Mouse (Mus musculus): ENCODE measurements at regions not wholly inside any gene's neighbourhood (a gene's known extent, or its start where the extent isn't known, plus 50 kb on each side); places are given as distances from the start of the nearest gene placed in this dataset.

GRCm38 (mm10) chr16:54279275-54279674, 1018.5 kb downstream of the Zpld1 start:
- no peak for DNase-seq (ENCODE audit: extremely low spot score in 1 of 2, low spot score in 1 of 2)

DNA sequence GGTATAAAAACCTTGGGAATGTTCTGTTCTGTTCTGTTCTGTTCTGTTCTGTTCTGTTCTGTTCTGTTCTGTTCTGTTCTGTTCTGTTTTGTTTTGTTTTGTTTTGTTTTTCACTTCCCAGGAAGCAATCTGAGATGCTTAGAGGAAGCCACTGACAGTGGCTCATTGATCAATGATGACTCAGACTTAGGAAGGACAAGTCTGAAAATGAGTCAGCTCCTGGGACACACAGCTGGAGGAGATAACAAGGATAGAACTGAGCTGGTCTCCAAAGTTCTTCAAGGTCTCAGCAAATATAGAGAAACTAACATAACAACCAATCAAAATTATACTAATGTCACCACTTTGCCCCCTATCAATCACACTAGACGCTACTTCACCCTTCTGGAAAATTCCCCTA, 1033.9 kb downstream of the Zpld1 start:
- no peak for DNase-seq (ENCODE audit: extremely low spot score in 1 of 2, low spot score in 1 of 2)

- no peak for DNase-seq (ENCODE audit: extremely low spot score in 1 of 2, low spot score in 1 of 2)
Observed at GRCm38 (mm10) chr16:54259260-54259659, 1038.5 kb downstream of the Zpld1 start.

DNA sequence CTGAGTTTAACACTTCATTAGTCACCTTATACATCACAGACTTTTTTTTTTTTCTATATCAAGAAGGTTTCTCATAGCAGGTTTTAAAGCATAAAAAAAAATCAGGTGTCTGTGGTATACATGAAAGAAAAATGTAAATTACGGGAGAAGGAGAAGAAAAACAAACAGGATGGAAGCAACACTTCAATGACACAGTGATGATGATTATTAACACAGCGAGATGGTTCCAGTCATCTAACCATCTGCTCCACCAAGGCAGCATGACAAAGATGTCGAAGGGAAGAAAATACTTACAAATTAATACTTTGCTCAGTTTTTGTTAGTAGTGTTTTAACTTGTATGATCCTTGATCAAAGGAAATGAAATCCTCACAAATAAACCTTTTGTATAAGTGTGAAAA, 1050.9 kb downstream of the Zpld1 start:
- no peak for DNase-seq (ENCODE audit: extremely low spot score in 1 of 2, low spot score in 1 of 2)

DNA sequence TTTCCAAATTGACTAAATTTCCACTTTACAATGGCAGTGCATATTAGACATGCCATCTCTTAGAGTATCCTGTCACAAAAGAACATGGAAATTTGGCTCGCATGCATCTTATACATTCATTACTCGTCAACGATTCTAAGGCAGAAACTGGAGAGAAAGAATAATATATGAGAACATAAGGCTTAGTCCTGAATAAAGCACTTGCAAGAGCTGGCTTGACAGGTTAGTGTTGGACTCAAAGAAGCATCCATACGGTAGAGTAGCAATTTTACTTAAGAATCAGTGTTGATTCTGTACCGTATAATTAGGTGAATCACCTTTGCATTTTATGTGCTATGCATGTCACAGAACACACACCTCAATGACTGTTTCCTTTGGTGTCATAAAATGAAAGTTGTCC, 1051.4 kb downstream of the Zpld1 start:
- DNase-seq (ENCODE audit: extremely low spot score in 1 of 2, low spot score in 1 of 2) = no peak

DNA sequence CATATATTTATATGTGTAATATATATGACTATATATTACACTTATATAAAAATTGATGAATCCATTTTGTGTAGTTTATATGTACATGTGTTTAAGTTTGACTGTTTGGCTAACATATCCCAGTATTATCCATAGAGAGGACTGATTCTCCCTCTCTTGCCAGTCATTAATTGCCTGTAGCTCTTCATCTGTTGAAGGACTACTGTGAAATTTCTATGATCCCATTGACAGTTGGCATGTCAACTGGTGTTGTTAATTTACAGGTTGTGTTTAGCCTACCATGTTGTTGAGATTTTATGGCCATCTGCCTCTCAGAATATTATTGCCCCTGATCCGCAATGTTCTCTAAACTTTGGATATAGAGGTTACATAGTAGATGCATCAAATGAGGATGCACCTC, 1058.3 kb downstream of the Zpld1 start:
- DNase-seq (ENCODE audit: extremely low spot score in 1 of 2, low spot score in 1 of 2) = no peak

GRCm38 (mm10) chr16:54229445-54230208, 1068.2 kb downstream of the Zpld1 start:
- DNase-seq (ENCODE audit: extremely low spot score in 1 of 2, low spot score in 1 of 2) = no peak

DNA sequence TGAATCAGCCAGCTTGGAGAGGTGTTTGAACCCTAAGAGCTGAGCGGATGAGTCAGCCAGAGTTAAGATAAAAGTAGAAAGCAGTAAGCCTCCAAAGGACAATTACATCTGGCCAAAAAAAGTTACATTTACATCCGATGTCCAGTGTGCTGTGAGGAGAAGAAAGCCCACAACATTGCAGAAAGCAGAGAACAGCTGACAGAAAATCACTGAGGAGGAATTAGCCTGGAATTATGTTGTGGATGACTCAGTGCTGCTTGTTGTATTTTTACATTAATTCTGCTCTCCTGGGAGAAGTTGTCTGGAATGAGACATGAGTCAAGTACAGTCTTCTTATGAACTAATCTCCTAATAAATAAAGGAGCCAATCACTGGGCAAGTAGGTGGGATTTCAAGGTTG, 1071.6 kb downstream of the Zpld1 start:
- peak in 1 of 2 experiments; percentile 5 for DNase-seq (ENCODE audit: extremely low spot score in 1 of 2, low spot score in 1 of 2)

DNA sequence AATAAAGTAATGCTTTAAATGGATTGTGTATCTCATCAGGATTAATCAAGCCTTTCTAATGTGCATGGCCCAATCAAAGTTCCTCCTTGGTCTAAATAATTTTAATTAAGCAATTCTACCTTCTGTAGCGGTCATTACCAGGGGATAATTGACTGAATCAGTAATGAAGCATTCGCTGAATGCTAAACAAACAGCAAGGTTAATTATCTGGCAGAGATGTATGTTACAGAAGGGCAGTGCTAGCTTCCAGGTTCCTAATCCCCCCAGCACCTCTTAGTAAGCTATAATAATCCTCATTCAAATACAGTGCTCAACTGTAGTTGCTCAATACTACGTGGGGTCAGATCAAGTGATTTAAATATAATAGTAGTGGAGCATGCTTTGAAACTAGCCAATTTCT, 1102.6 kb downstream of the Zpld1 start:
- no peak for DNase-seq (ENCODE audit: extremely low spot score in 1 of 2, low spot score in 1 of 2)

DNA sequence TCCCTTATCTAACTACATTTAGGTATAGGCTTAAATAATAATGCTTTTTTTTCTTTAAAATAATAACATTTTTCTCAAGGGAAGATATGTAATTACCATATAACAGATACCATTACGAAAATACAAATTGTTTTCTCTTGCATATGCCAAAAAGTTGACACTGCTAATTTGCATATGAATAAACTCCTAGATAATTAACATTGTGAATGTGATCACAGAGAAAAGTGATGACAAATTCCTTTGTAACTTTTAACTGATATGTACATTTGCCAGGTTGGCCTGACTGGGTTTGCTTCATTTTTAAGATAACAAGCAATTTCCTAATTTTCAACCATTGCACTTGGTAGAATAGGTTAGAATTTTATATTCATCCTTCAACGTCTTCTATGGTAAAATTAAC, 1103.1 kb downstream of the Zpld1 start:
- DNase-seq (ENCODE audit: extremely low spot score in 1 of 2, low spot score in 1 of 2) = no peak
